Mouse (Mus musculus) liver, embryonic 14.5 days (tissue): ENCODE measurements around the gene Ntm. TPM values are rescaled to one million over a fixed set of nuclear protein-coding genes. Genes with fewer than 3 reads are reported as not detected.

Source experiments
- ATAC-seq: fragments of 200-750 bp; cut with Nextera tagmentation; 2 replicates; pipeline ENCODE4 v1.8.0; 2017; ENCODE audit warnings: moderate number of reproducible peaks, mild to moderate bottlenecking, moderate library complexity; ENCODE audit not compliant: insufficient read depth
- DNase-seq, 3 experiments: peaks; one replicate each; pipeline ENCODE4 v3.0.0-alpha.2; 2012 to 2013; ENCODE audit warnings: low read depth in 3 of 3, low spot score in 3 of 3
- H3K27ac ChIP-seq: fragments of 300-500 bp; sonication (generic); 2 replicates; pipeline ENCODE4 v1.5.1; 2014; ENCODE audit warnings: moderate library complexity, mild to moderate bottlenecking, control low read depth, inconsistent platforms
- H3K27me3 ChIP-seq: fragments of 300-500 bp; sonication (generic); 2 replicates; pipeline ENCODE4 v1.6.1; 2014; ENCODE audit warnings: mild to moderate bottlenecking, low read length, moderate library complexity; ENCODE audit not compliant: control insufficient read depth, insufficient read depth
- H3K36me3 ChIP-seq: fragments of 300-500 bp; sonication (generic); replicated peaks from 2 replicates; pipeline ENCODE4 v1.6.1; 2014; ENCODE audit warnings: low read depth; ENCODE audit not compliant: control insufficient read depth, insufficient read depth
- H3K4me1 ChIP-seq, 2 experiments: fragments of 200-500 bp in 1 of 2; fragments of 300-500 bp in 1 of 2; sonication (generic) in 1 of 2; replicated peaks; 2 replicates each; pipeline ENCODE4 v1.6.1; 2012 to 2014; ENCODE audit warnings: antibody characterized with exemption in 1 of 2, inconsistent platforms in 1 of 2, low read length in 1 of 2; ENCODE audit not compliant: control insufficient read depth in 2 of 2, insufficient read depth in 2 of 2
- H3K4me2 ChIP-seq: fragments of 300-500 bp; sonication (generic); 2 replicates; pipeline ENCODE4 v1.6.1; 2014; ENCODE audit warnings: low read depth, mild to moderate bottlenecking, control low read depth, moderate library complexity
- H3K4me3 ChIP-seq, 2 experiments: fragments of 200-500 bp in 1 of 2; fragments of 300-500 bp in 1 of 2; sonication (generic) in 1 of 2; 2 replicates each; pipeline ENCODE4 v1.5.1; 2012 to 2014; ENCODE audit warnings: low read depth in 2 of 2, low read length in 2 of 2, mild to moderate bottlenecking in 2 of 2, control low read depth in 1 of 2, inconsistent platforms in 1 of 2, moderate library complexity in 1 of 2; ENCODE audit not compliant: insufficient read depth in 1 of 2
- H3K9ac ChIP-seq: fragments of 300-500 bp; sonication (generic); replicated peaks from 2 replicates; pipeline ENCODE4 v1.6.1; 2014; ENCODE audit warnings: mild to moderate bottlenecking, control low read depth, moderate library complexity
- H3K9me3 ChIP-seq: fragments of 300-500 bp; sonication (generic); 2 replicates; pipeline ENCODE4 v1.6.1; 2016; ENCODE audit warnings: low read length, mixed read lengths; ENCODE audit not compliant: control insufficient read depth
- CTCF ChIP-seq: IDR thresholded peaks from 2 replicates; pipeline ENCODE4 v1.5.1; 2016; ENCODE audit warnings: antibody characterized with exemption, low read depth, control low read depth
- EP300 ChIP-seq: IDR thresholded peaks from 2 replicates; pipeline ENCODE4 v1.6.1; 2016; ENCODE audit warnings: antibody characterized with exemption, low read depth
- WGBS: fragments of 180-500 bp; shearing (Covaris S2); extraction: QIAGEN DNeasy Blood & Tissue Kit; methylation state at CpG from one replicate; pipeline ENCODE4 v1.1.7; 2014; ENCODE audit not compliant: insufficient replicate concordance; 5-methylcytosine and 5-hydroxymethylcytosine counted together
- polyA plus RNA-seq, 2 experiments: library from polyadenylated mRNA; depleted of rRNA in 1 of 2; stranded (reverse) in 1 of 2; unstranded in 1 of 2; fragments of >200 nt; fragmentation: Nextera tagmentation in 1 of 2; extraction: Ambion mirVana in 1 of 2; gene quantifications; 2 replicates each; pipeline versions ENCODE4 v1.2.1 to v1.2.3; 2012 to 2014

Ntm gene
- polyA plus RNA-seq, 2 experiments = 0.21 to 0.30 TPM

GRCm38 (mm10) chr9:29731672-29732071 lies 231.3 kb downstream of the Ntm start:
- Histone ChIP-seq H3K9ac (no peak overlapping the region), H3K4me3 (no peak overlapping the region), H3K9me3 (no peaks in the 10 kb centered on the region), H3K27ac (no peak overlapping the region), H3K27me3 (no peaks in the 10 kb centered on the region), H3K36me3 (no peaks in the 10 kb centered on the region), H3K4me2 (no peak overlapping the region), H3K4me1 (no peaks in the 10 kb centered on the region)
- 56% methylated on average over 3 of the region's 3 CpGs for WGBS
- TF ChIP-seq CTCF = no peak
- TF ChIP-seq EP300 = no peak
- DNase-seq = no peak
- no peak for ATAC-seq

GRCm38 (mm10) chr9:29727540-29728432 lies 235.2 kb downstream of the Ntm start:
- TF ChIP-seq EP300 (no peak), CTCF (no peak)
- 73% methylated on average over 19 of the region's 19 CpGs for WGBS
- Histone ChIP-seq H3K4me2 (no peak overlapping the region), H3K9me3 (no peaks in the 10 kb centered on the region), H3K36me3 (no peaks in the 10 kb centered on the region), H3K4me1 (no peaks in the 10 kb centered on the region), H3K27ac (no peak overlapping the region), H3K4me3 (no peak overlapping the region), H3K27me3 (no peaks in the 10 kb centered on the region), H3K9ac (no peak overlapping the region)
- ATAC-seq (no peak), DNase-seq (no peak)

- Histone ChIP-seq H3K9ac (no peak overlapping the region), H3K9me3 (no peaks in the 10 kb centered on the region), H3K4me3 (no peak overlapping the region), H3K4me2 (no peak overlapping the region), H3K36me3 (no peaks in the 10 kb centered on the region), H3K27me3 (no peaks in the 10 kb centered on the region), H3K27ac (no peak overlapping the region), H3K4me1 (no peaks in the 10 kb centered on the region)
- TF ChIP-seq CTCF (no peak), EP300 (no peak)
- 28% methylated on average over 1 of the region's 1 CpGs for WGBS
- no peak for ATAC-seq
- no peak for DNase-seq
Measured at GRCm38 (mm10) chr9:29721461-29721860, 241.5 kb downstream of the Ntm start.

- TF ChIP-seq CTCF = no peak
- no peak for TF ChIP-seq EP300
- WGBS = 25% methylated on average over 2 of the region's 2 CpGs
- no peak for ATAC-seq
- no peaks in the 10 kb centered on the region for H3K4me1 ChIP-seq
- no peak overlapping the region for H3K4me2 ChIP-seq
- no peak overlapping the region for H3K9ac ChIP-seq
- no peaks in the 10 kb centered on the region for H3K27me3 ChIP-seq
- no peaks in the 10 kb centered on the region for H3K36me3 ChIP-seq
- no peak overlapping the region for H3K27ac ChIP-seq
- DNase-seq = no peak
- H3K4me3 ChIP-seq = no peak overlapping the region
- H3K9me3 ChIP-seq = no peaks in the 10 kb centered on the region
Measured at GRCm38 (mm10) chr9:29716795-29717194, 246.1 kb downstream of the Ntm start.

- H3K4me2 ChIP-seq = no peak overlapping the region
- ATAC-seq (no peak), DNase-seq (no peak)
- no peak overlapping the region for H3K27ac ChIP-seq
- H3K27me3 ChIP-seq = no peaks in the 10 kb centered on the region
- no peaks in the 10 kb centered on the region for H3K9me3 ChIP-seq
- WGBS = 54% methylated on average over 4 of the region's 4 CpGs
- H3K9ac ChIP-seq = no peak overlapping the region
- no peak for TF ChIP-seq EP300
- no peak for TF ChIP-seq CTCF
- H3K4me1 ChIP-seq = no peaks in the 10 kb centered on the region
- H3K4me3 ChIP-seq = no peak overlapping the region
- H3K36me3 ChIP-seq = no peaks in the 10 kb centered on the region
Measured at GRCm38 (mm10) chr9:29698276-29698675, 264.7 kb downstream of the Ntm start.
